Mouse (Mus musculus): ENCODE data around the gene Fanci. TPM values are rescaled to one million over a fixed set of nuclear protein-coding genes. Genes with fewer than 3 reads are reported as not detected.
A peak's percentile ranks its signal among the peaks of the same experiment; 100 is the strongest.

Gene Fanci
- polyA plus RNA-seq (2015; fragmentation: Nextera tagmentation; extraction: Ambion mirVana): 1.7 and 1.9 TPM in 2 replicates

- Histone ChIP-seq H3K9ac (ENCODE audit: low read depth, low read length) (peak within 1 kb of the TSS; percentile 68), H3K4me2 (ENCODE audit: low read length) (peak within 1 kb of the TSS; percentile 93), H3K27me3 (ENCODE audit: control insufficient read depth, insufficient read depth, low read depth, low read length) (no peaks in the 10 kb centered on the region), H3K4me3 (ENCODE audit: low read depth, low read length) (peak within 1 kb of the TSS; percentile 53), H3K9me3 (replicated peaks; ENCODE audit: control insufficient read depth, low read length, poor library complexity, severe bottlenecking) (no peaks in the 10 kb centered on the region), H3K36me3 (ENCODE audit: control insufficient read depth, insufficient read depth, low read length) (no peaks in the 10 kb centered on the region), H3K27ac (ENCODE audit: low read length) (peak within 1 kb of the TSS; percentile 88), H3K4me1 (ENCODE audit: control insufficient read depth, insufficient read depth, low read length) (peaks cover 8% of the 10 kb centered on the region)
- under 1% methylated on average over 44 of the region's 44 CpGs for WGBS
- ATAC-seq: peak; percentile 97
Measured at GRCm38 (mm10) chr7:79391883-79392649, at the start of gene Fanci. Gene Fanci, plus strand, starts transcription at chr7:79391929.

DNA sequence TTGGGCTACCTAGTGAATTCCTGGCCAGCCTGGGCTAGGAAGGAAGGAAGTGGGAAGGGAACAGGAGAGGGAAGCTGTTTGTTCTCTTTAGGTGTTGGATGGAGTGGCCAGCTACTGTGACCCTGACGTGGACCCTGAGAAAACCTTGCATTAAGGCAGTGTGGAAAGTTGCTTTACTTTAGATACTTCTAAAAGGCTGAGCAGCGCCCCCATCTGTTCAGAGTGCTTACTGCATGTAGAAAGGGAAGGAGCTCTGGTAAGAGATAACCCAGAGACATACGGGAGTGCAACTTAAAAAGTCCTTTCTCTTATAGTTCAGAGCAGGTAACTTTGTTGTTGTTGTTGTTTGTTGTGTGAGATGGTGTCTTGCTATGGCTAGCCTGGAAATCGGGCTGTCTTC is 45.8 kb upstream of the Fanci start:
- H3K4me3 ChIP-seq (ENCODE audit: low read depth, low read length): no peak overlapping the region
- H3K4me2 ChIP-seq (ENCODE audit: low read length): no peak overlapping the region
- 58% methylated on average over 4 of the region's 4 CpGs for WGBS
- no peaks in the 10 kb centered on the region for H3K9me3 ChIP-seq (replicated peaks; ENCODE audit: control insufficient read depth, low read length, poor library complexity, severe bottlenecking)
- no peaks in the 10 kb centered on the region for H3K27me3 ChIP-seq (ENCODE audit: control insufficient read depth, insufficient read depth, low read depth, low read length)
- no peak overlapping the region for H3K27ac ChIP-seq (ENCODE audit: low read length)
- H3K36me3 ChIP-seq (ENCODE audit: control insufficient read depth, insufficient read depth, low read length): peaks cover 14% of the 10 kb centered on the region
- H3K9ac ChIP-seq (ENCODE audit: low read depth, low read length): no peak overlapping the region
- no peaks in the 10 kb centered on the region for H3K4me1 ChIP-seq (ENCODE audit: control insufficient read depth, insufficient read depth, low read length)
- no peak for ATAC-seq

DNA sequence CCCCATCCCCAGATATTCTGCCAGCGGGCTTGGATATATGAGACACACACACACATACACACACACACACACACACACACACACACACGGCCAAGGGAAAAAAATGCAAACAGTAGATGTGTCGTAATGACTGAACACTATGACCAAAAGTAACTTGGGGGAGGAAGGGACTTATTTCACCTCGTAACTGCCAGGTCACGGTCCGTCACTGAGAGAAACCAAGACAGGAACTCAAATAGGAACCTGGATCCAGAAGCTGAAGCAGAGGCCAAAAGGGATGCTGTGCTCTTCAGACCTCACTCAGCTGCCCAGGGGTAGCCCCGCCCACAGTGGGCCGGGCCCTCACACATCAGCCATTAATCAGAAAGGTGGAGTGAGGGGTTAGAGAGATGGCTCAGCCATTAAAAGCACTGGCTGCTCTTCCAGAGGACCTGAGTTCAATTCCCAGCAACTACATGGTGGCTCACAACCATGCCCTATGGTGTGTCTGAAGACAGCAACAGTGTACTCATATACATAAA is 45.1 kb upstream of the Fanci start:
- WGBS: 77% methylated on average over 8 of the region's 8 CpGs
- no peak for ATAC-seq
- H3K9me3 ChIP-seq (replicated peaks; ENCODE audit: control insufficient read depth, low read length, poor library complexity, severe bottlenecking): no peaks in the 10 kb centered on the region
- H3K9ac ChIP-seq (ENCODE audit: low read depth, low read length): no peak overlapping the region
- H3K4me3 ChIP-seq (ENCODE audit: low read depth, low read length): no peak overlapping the region
- H3K27me3 ChIP-seq (ENCODE audit: control insufficient read depth, insufficient read depth, low read depth, low read length): no peaks in the 10 kb centered on the region
- H3K27ac ChIP-seq (ENCODE audit: low read length): no peak overlapping the region
- H3K36me3 ChIP-seq (ENCODE audit: control insufficient read depth, insufficient read depth, low read length): peaks cover 14% of the 10 kb centered on the region
- no peak overlapping the region for H3K4me2 ChIP-seq (ENCODE audit: low read length)
- H3K4me1 ChIP-seq (ENCODE audit: control insufficient read depth, insufficient read depth, low read length): no peaks in the 10 kb centered on the region

GRCm38 (mm10) chr7:79347108-79347813 is 44.5 kb upstream of the Fanci start:
- ATAC-seq: no peak; the same call in 1 of the 2 replicates
- Histone ChIP-seq H3K4me2 (ENCODE audit: low read length) (no peak overlapping the region), H3K27ac (ENCODE audit: low read length) (no peak overlapping the region), H3K9me3 (replicated peaks; ENCODE audit: control insufficient read depth, low read length, poor library complexity, severe bottlenecking) (no peaks in the 10 kb centered on the region), H3K36me3 (ENCODE audit: control insufficient read depth, insufficient read depth, low read length) (peaks cover 17% of the 10 kb centered on the region), H3K4me3 (ENCODE audit: low read depth, low read length) (no peak overlapping the region), H3K4me1 (ENCODE audit: control insufficient read depth, insufficient read depth, low read length) (no peaks in the 10 kb centered on the region), H3K27me3 (ENCODE audit: control insufficient read depth, insufficient read depth, low read depth, low read length) (no peaks in the 10 kb centered on the region), H3K9ac (ENCODE audit: low read depth, low read length) (no peak overlapping the region)
- WGBS: 73% methylated on average over 13 of the region's 13 CpGs

DNA sequence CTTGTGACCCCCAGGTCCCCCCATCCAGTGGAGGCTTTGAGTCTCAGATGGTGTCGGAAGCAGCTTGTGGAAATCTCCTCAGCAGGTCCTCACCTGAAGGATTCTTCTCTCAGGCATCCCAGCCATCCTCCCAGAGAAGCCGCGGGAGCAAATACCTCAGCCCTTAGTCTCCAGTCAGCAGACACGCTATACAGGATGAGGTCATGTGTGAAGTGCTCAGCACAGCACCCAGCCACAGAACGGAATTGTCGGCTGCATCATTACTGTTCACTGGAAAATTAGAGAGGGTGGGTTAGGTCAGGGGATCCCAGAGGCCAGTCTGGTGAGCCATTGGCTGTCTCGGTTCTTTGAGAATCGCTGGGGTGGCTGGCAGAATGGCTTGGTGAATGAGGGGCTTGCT is 42.9 kb upstream of the Fanci start:
- no peaks in the 10 kb centered on the region for H3K27me3 ChIP-seq (ENCODE audit: control insufficient read depth, insufficient read depth, low read depth, low read length)
- H3K9ac ChIP-seq (ENCODE audit: low read depth, low read length): no peak overlapping the region
- H3K4me3 ChIP-seq (ENCODE audit: low read depth, low read length): no peak overlapping the region
- 84% methylated on average over 8 of the region's 8 CpGs for WGBS
- no peaks in the 10 kb centered on the region for H3K4me1 ChIP-seq (ENCODE audit: control insufficient read depth, insufficient read depth, low read length)
- H3K36me3 ChIP-seq (ENCODE audit: control insufficient read depth, insufficient read depth, low read length): peaks cover 16% of the 10 kb centered on the region
- no peak overlapping the region for H3K4me2 ChIP-seq (ENCODE audit: low read length)
- H3K27ac ChIP-seq (ENCODE audit: low read length): no peak overlapping the region
- H3K9me3 ChIP-seq (replicated peaks; ENCODE audit: control insufficient read depth, low read length, poor library complexity, severe bottlenecking): no peaks in the 10 kb centered on the region
- no peak for ATAC-seq

GRCm38 (mm10) chr7:79349738-79350386 is 41.9 kb upstream of the Fanci start:
- peaks cover 23% of the 10 kb centered on the region for H3K36me3 ChIP-seq (ENCODE audit: control insufficient read depth, insufficient read depth, low read length)
- WGBS: 41% methylated on average over 12 of the region's 12 CpGs

DNA sequence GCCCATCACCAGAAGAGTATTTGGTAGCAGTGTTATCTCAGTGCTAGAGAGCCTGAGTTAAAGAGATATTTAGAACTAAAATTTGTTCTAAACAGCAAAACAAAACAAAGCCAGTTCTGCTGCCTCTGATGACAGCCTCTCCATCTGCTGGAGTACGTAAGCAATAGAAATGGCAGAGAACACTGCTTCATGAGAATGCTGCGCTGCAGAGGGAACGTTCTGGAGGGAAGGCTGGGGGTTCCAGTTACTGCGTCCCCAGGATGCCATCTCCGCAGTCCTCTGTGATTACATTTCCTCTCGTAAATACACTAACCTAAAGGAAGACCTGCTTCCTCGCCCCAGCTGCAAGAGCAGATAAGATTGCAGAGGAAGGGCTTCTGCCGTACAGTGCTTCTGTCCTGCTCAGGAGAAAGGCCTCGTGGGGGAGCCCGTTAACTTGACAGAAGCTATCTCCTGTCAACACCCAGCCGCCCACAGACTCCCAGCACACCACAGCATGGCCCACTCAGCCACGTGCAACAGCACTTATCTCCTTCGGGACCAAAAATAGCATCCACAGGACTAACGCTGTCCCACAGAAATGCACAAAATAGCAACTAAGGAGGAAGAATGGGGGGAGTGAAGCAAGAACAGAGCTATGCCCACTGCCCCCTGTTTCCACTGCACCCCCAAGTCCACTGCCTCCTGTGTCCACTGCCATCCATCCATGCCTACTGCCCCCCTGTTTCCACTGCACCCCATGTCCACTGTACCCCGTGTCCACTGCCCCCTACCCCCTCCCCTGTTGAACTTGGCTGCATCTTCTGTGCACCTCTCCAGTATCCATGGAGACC is 33.2 kb upstream of the Fanci start:
- Histone ChIP-seq H3K4me2 (ENCODE audit: low read length) (no peak overlapping the region), H3K9me3 (replicated peaks; ENCODE audit: control insufficient read depth, low read length, poor library complexity, severe bottlenecking) (no peaks in the 10 kb centered on the region), H3K9ac (ENCODE audit: low read depth, low read length) (no peak overlapping the region), H3K27ac (ENCODE audit: low read length) (0 out of 2 replicates have a peak overlapping the region, but pooled peaks have one; percentile 20), H3K27me3 (ENCODE audit: control insufficient read depth, insufficient read depth, low read depth, low read length) (no peaks in the 10 kb centered on the region), H3K36me3 (ENCODE audit: control insufficient read depth, insufficient read depth, low read length) (peaks cover 43% of the 10 kb centered on the region), H3K4me3 (ENCODE audit: low read depth, low read length) (no peak overlapping the region), H3K4me1 (ENCODE audit: control insufficient read depth, insufficient read depth, low read length) (no peaks in the 10 kb centered on the region; the same call in 1 of the 2 replicates)
- ATAC-seq: no peak
- WGBS: 71% methylated on average over 15 of the region's 15 CpGs

More at GRCm38 (mm10) chr7:79349738-79350386, 41.9 kb upstream of the Fanci start:
- Histone ChIP-seq H3K4me3 (ENCODE audit: low read depth, low read length) (no peak overlapping the region), H3K4me1 (ENCODE audit: control insufficient read depth, insufficient read depth, low read length) (no peaks in the 10 kb centered on the region), H3K27ac (ENCODE audit: low read length) (no peak overlapping the region), H3K9me3 (replicated peaks; ENCODE audit: control insufficient read depth, low read length, poor library complexity, severe bottlenecking) (no peaks in the 10 kb centered on the region), H3K9ac (ENCODE audit: low read depth, low read length) (no peak overlapping the region), H3K27me3 (ENCODE audit: control insufficient read depth, insufficient read depth, low read depth, low read length) (no peaks in the 10 kb centered on the region), H3K4me2 (ENCODE audit: low read length) (no peak overlapping the region)
- peak; percentile 51 for ATAC-seq

- H3K36me3 ChIP-seq (ENCODE audit: control insufficient read depth, insufficient read depth, low read length): peaks cover 40% of the 10 kb centered on the region
- no peak overlapping the region for H3K4me3 ChIP-seq (ENCODE audit: low read depth, low read length)
- H3K9me3 ChIP-seq (replicated peaks; ENCODE audit: control insufficient read depth, low read length, poor library complexity, severe bottlenecking): no peaks in the 10 kb centered on the region
- H3K4me2 ChIP-seq (ENCODE audit: low read length): no peak overlapping the region
- H3K4me1 ChIP-seq (ENCODE audit: control insufficient read depth, insufficient read depth, low read length): no peaks in the 10 kb centered on the region; the same call in 1 of the 2 replicates
- no peaks in the 10 kb centered on the region for H3K27me3 ChIP-seq (ENCODE audit: control insufficient read depth, insufficient read depth, low read depth, low read length)
- 90% methylated on average over 3 of the region's 3 CpGs for WGBS
- H3K9ac ChIP-seq (ENCODE audit: low read depth, low read length): no peak overlapping the region
- H3K27ac ChIP-seq (ENCODE audit: low read length): no peak overlapping the region
- no peak for ATAC-seq
Measured at GRCm38 (mm10) chr7:79359183-79359435, 32.6 kb upstream of the Fanci start.

Measured in midbrain, embryonic 16.5 days (tissue).